Mouse (Mus musculus) G1E (cell line): ENCODE results near the gene Tmem179.

ENCODE experiments used
- CTCF ChIP-seq: IDR thresholded peaks from 2 replicates; pipeline ENCODE4 v1.5.1; 2012; ENCODE audit warnings: low read depth, low read length, inconsistent platforms, mixed read lengths
- GATA1 ChIP-seq: IDR thresholded peaks from 2 replicates; pipeline ENCODE4 v1.6.1; 2012; ENCODE audit warnings: borderline replicate concordance, low read length, inconsistent platforms, mixed read lengths
- GATA2 ChIP-seq: IDR thresholded peaks from 2 replicates; pipeline ENCODE4 v1.6.1; 2012; ENCODE audit warnings: low read depth, low read length, inconsistent platforms, borderline replicate concordance
- POLR2AphosphoS5 ChIP-seq: IDR thresholded peaks from 2 replicates; pipeline ENCODE4 v1.6.1; 2012; ENCODE audit warnings: low read depth, low read length, inconsistent platforms; ENCODE audit not compliant: insufficient replicate concordance
- TAL1 ChIP-seq: conservative IDR thresholded peaks from 2 replicates; pipeline ENCODE4 v1.6.1; 2012; ENCODE audit warnings: low read depth, low read length, inconsistent platforms, mixed read lengths

DNA sequence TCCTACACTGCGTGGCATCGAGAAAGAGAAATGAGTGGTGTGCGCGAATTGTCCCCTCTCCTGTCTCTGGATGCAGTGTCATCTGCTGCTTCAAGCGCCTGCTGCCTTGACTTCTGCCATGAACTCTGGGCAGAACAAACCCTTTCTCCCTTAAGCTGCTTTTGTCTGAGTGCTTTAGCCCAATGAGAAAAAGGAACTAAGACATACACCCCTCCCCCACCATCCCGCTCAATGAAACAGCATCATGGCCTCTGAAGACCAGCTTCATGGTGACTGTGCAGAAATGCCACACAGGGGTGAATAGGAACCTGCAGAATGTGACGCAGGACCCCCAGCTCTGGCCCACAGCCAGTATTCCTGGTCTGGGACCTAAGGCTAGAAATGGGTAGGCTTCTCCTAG, 47.2 kb downstream of the Tmem179 start:
- TF ChIP-seq GATA1 (no peak), CTCF (no peak), TAL1 (no peak), POLR2AphosphoS5 (no peak), GATA2 (no peak)
